Mouse (Mus musculus) urinary bladder, postnatal 36 days (tissue): ENCODE data around the gene Kif9.
A peak's percentile ranks its signal among the peaks of the same experiment; 100 is the strongest.

ENCODE experiments used
- DNase-seq, 2 experiments: peaks; one replicate each; pipeline ENCODE4 v3.0.0; 2022; ENCODE audit warnings: low spot score in 2 of 2, mixed read lengths in 1 of 2

Kif9 gene

DNA sequence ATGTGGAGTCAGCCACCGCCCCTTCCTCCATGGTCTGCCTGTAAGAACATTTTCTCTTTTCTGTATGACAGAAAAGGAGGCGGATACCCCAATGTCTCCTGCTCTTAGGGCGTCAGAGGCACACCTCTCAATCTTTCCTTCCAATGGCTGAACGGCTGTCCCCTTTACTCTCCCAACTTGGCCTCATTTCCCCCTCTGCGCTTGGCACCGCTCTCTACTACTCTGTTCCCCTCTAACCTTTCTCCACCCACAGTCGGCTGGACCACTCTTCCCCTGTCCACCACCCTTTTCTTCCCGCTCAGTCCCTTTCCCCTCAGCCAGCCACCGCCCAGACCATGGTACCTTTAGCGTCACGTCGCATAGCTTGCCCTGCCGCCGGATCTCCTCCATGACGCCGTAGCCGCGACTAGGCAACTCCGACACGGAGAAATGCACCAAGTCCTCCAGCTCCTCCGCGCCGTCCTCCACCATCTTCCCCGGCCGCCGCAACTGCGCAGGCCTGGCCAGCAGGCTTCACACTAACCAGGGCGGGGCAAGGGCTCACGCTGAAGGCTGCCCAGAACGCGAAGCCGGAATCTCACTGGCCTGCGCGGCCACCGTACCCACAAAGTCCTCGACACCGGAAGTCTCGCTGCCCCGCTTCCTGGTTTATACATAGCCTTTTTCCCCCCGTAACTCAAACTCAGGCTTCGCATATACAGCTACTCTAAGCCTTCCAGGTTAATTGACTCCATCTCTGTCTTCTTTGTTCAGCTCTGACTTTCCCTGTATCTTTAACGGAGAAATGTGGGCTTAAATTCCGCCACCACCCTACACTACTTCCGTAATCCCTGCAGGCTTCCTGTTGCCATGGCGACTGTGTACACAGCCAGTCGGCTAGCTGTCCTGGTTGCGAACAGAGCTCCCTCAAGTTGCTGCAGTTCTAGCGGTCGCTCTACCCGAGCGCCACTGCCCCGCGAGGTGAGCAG is at the start of gene Kif9, which contains the start of gene Klhl18:
Gene Kif9, plus strand, starts transcription at position 835 of the 968 bp plus-strand sequence.
Gene Klhl18, minus strand, starts transcription at position 571 of the 968 bp plus-strand sequence.
- peak; percentile 96 to 97 for DNase-seq

DNA sequence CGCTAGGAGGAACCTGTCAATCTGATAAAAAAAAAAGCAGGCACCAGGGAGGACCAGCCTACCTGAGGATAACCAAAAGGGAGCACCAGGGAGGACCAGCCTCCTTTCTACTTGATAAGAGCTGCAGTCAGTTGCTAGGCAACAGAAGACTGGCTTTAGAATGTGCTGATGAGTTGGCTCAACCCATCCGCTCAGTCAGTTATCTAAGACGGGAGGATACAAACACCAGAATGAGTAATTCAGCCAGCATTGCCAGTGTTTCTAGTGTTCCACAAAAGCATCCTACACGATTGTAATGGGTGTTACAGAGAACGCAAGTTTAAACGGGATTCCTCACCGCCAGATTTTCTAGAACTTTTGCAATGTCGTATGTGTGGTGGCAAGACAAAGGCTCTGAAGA is 45.5 kb upstream of the Kif9 start:
- DNase-seq, result no peak

DNA sequence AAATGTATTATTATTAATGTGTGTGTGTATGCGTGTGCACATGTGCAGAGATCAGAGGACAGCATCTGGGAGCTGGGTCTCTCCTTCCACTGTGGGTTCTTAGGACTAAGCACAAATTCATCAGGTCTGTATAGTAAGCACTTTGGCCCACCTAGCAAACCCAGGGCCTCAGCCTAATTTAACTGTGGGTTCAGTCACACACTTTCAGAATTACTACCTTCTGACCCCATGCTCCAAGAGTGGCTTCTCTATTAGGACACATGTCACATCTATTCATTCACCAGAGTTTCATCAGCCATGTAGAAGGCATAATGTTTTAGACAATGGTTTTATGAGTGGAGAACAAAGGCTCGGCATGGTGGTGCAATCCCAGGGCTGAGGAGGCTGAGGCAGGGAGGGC is 43.7 kb upstream of the Kif9 start:
- DNase-seq, result no peak

DNA sequence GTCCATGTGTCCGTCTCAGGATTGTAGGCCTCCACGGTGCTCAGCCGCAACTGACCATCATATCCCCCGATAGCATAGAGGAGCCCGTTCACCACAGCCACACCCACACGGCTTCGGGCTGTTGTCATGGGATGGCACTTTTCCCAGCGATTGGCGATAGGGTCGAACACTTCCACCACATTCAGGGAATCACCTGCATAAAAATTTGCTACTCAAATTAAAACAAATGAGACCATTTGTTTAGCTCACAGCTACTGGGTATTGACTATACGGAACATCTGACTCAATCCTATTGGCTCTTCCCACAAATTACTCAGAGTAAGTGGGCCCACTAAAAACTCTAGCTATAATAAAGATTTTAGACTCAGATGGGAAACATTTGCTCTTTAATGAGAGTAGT is 40.7 kb upstream of the Kif9 start:
- no peak for DNase-seq

DNA sequence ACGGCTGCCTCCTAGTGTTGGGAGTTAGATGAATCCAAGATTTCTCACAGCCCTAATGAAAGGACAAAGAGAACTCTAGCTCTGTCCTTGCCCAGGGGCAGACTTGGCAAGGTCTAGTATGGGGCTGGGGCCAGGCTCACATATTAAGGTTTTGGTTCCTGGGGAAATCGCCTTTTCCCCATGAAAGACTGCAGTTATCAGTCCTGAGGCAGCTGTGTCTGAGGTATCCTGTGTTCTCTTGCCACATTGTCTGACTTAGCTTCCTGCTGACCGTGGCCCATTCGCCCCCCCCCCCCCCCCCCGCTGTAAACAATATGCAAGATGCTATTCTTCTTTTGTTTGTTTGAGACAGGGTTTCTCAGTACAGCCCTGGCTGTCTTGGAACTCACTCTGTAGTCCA is 36.7 kb upstream of the Kif9 start:
- DNase-seq, result no peak

DNA sequence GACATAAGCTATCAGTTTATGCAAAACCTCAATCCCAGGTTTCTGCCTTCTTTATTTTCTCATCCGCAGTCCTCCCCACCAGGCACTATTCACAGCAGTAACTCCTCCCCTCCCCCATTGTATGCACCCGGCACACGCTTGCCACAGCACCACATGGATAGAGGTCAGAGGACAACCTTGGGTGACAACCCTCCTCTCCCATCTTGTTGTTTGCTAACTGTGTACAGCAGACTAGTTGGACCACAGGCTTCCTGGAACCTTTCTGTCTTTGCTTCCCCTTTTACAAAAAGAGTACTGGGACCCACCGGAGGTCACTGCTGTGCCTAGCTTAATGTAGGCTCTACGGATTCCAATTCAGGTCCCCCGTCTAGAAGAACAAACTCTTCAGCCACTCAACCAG is 36.2 kb upstream of the Kif9 start:
- no peak for DNase-seq

DNA sequence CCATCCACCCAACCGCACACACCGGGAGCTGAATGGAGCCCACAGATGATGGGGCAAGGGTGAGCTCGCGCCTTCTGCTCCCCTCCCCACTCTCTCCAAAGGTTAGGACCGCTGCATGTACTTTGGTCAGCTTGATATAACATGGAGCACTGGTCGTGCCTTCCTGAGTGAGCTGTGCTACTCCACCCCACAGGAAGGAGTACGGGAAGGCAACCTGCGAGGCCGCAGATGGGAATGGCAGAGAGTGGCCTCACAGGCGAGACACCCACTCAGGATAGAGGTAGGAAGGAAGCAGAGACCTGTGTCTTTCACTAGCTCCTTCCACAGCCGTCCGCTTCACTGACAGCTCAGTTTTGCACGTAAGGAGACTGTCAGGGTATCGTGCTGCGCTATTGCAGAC is 28.4 kb upstream of the Kif9 start:
- DNase-seq, result no peak

DNA sequence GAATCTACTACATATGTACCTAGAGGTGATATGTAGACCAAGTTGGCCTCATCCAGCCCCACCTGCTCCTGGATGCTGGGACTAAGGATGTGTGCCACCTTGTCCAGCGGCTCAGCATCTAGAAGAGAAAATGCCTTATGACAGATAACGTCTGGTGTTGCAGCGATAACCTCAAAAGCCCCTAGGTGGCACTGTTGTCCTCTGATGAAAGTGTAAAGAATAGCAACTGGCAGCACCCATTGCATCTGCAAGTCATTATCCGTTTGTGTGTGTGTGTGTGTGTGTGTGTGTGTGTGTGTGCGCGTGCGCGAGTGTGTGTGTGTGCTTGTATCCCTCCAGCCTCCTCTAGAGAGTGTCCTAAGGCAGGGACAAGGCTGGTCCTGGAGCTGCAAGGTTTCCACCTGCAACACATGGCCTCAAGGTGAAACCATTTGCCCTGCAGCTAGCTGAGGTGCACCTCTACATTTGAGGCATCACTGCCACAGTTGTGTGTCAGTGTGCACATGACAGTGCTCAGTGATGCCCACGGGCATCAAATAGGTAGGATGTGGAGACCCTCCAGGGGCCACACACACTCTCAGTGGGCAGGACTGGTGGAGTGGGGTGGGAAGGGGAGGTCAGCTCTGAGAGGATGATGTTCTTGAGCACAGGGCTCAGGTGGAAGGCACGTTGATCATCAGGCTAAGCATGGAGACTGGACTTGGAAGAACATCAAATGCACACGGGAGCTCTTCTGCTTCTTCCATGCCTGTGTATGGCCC is 27.7 kb upstream of the Kif9 start:
- peak; percentile 61 to 62 for DNase-seq

DNA sequence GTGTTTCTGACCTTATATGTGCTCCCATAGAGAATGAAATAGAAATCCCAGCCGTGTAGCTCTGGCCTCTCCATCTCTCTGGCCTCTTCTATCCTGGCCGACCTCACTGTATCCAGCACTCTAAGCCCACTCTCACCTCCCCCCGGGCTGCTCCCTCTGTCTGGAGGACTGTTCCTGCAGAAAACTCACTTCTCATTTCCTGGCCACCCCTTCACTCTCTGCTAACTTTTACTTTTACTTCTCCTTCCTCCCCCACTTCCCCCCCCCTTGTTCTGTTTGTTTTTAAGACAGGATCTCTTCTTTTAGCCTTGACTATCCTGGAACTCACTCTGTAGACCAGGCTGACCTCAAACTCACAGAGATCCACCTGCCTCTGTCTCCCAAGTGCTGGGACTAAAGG is 24.2 kb upstream of the Kif9 start:
- no peak for DNase-seq

DNA sequence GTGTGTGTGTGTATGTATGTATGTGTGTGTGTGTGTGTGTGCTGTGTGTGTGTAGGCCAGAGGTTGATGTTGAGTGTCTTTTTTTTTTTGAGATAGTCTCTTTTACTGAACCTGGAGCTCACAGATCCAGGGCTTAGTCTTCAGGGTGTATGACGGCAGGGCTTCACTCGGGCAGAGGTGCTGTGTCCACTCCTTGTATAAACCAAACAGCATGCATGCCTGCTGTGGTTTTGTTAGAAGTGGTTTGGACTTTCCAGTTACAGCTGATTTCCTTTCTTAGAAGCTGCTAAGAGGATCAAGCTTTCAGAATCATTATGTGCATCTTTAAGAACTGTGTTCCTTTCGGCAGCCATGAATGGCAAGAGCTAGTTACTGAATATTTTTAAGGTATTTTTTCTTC is 18.8 kb upstream of the Kif9 start:
- no peak for DNase-seq

DNA sequence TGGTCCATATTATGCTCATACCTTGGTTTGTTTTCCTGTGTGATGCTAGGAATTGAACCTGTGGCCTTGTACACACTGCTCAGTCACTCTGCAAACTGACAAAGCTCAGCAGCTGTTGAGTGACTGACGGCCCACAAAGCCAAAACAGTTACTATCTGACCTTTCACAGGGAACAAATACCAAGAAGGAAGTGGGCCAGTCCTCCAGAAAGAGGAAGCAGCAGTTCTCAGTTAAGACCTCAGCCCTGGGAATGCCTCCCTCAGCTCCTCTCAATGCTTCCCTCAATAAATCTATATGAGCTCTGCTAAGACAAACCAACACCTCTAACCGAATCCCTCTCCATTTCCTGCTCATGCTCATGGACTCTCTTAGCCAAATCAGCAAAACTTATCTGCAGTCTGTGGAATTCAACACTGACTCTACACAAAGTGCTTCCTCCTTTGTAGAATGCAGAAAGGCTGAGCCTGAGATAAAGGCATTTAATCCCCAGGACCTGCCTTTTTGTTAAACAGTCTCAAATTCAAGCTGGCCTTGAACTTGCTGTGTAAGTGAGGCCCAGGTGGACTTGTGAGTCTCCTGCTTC is 17.5 kb upstream of the Kif9 start:
- DNase-seq, result no peak

DNA sequence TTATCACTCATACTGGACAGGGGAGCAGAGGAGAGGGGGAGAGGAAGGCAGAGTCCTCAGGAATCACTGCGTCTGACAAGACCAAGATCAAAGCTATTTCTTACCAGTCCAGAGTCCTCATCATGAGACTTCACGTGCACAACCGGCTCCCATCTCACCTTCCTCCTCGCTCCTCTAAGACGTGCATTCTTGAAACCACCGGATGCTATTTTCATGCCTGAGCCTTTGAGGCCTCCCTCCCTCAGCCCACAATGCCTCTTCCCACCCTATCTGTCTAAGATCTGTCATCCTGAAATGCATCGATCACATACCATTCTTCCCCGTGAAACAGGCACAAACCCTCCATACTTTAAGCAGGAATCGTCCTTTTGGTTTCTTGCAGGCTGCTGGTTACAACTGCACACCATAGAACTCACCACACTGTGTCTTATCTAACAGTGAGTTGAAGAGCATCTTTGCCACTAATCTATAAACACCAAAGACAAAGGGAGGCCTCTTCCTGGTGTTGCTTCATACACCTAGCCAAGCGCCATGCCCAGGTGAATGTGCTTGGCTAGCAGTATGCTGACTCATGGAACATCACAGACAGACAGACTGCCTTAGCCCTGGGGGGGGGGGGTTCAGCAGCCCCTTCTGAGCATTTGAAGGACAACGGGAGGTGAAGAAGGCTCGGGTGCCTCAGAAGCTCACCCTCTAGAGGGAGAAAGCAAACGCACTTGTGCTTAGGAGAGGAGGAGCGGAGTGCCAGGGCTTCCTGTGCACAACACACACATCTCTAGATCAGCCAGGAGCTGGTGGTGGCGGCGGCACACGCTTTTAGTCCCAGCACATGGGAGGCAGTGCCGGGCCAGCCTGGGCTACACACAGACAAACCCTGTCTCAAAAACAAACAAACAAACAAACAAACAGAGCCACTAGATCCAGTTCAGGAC is 15.6 kb upstream of the Kif9 start:
- no peak for DNase-seq

DNA sequence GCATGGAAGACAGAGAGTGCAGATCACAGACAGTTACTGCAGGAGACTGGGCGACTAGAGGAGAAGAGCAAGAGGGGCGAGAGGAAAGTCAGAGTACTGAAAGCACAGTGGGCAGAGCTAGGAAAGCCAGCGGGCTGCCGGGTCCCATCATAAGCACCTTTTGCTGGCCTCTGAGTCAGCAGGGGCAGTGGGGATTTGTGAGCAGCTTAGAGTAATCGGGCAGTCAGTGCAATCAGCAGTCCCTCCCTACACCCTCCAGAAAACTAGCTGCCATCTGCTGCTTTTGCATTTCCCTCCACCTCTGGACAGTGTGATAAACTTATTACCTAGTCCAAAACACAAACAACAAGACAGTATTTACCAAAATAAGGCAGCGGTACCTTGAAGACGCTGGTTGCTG is 14.4 kb upstream of the Kif9 start:
- DNase-seq, result no peak

DNA sequence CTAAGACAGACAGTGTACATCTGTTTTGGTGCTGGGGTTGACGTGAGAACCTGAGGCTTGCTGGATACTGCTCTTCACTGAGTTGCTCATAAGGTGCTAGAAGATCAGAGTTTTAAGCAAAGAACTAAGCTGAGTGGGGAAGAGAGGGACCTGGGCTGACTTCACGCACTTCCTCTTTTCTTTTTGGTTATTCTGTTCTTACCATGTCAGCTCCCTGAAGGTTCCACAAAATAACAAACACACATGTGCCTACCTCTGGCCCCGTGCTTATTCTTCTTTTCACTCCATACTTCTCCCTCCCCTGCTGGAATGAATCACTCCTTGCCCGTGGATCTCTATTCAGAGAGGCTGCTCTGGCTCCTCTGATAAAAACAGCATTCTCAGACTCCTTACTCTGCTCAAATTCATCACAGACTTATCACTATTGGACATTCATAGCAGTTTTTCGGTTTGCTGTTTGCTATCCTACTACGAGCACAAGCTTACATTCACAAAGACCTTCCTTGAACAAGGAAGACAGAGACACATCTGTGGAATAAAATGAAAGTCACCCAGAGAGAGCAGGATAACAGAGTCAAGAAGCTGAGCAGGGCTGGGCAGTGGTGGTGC is 12.7 kb upstream of the Kif9 start:
- DNase-seq, result no peak

DNA sequence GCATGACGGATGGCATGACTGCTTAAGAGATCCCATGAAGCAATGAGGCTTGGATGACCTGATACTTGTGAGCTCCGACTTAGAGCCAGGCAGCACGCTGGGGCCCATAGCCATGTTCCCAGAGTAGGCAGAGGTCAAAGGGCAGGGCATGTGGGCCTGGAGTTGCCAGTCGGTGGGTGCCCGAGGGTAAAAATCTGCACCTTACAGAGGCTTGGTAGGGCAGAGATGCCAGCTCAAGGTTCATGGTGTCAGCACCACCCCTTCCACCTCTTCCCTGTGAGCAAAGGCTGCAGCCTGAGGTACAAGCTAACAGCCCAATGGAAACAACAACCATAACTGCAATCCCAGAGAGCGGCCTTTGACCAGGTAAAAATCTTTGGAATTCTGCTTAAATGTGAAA is 11.4 kb upstream of the Kif9 start:
- DNase-seq, result no peak

DNA sequence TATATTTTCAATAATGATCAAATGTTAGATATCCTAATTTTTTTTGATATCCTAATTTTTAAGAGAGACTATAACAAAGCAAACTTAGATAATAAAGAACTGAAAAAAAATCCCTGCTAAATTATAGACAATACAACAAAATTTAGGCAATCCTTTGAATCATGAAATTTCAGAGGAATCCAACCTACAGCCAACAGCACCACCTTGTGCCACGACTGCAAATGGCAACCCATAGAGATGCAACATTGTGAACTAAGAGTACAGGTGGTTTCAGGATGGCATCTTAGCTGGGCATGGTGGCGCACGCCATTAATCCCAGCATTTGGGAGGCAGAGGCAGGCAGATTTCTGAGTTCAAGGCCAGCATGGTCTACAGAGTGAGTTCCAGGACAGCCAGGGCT is 10.6 kb upstream of the Kif9 start:
- no peak for DNase-seq

DNA sequence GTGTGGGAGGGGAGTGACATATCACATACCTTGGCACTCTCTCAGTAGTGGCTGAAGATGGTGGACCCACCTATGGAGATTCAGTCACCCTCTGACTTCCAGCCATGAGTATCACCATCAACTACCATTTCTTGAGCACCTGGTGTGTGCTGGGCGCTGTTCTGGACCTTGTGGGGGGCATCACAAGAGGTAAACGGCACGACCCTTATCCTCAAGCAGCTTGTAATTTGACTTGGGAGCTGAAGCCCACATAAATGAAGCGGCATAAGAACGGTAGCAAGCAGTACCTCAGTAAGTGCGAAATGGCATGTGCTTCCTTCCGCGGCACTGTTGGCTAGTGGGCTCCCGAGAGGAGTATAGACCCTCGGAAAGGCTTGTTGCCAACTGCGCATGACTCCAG is 1.2 kb downstream of the Kif9 start:
- DNase-seq, result no peak

DNA sequence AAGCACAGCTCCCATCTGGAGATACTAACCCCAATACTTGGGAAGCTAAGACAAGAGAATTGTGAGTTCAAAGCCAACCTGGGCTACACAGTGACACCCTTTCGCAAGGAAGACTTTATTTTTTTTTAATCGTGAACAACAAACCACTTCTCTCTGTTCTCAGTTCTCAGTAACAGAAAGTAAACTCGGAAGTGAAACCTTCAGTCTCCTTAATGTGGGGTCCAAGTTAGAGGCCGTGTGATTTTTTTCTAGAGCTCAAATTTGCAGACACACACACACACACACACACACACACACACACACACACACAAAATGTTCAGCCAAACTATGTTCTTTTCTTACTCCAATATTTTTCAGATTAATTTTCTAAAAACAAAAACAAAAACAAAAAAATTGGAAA is 1.9 kb downstream of the Kif9 start:
- DNase-seq, result no peak

DNA sequence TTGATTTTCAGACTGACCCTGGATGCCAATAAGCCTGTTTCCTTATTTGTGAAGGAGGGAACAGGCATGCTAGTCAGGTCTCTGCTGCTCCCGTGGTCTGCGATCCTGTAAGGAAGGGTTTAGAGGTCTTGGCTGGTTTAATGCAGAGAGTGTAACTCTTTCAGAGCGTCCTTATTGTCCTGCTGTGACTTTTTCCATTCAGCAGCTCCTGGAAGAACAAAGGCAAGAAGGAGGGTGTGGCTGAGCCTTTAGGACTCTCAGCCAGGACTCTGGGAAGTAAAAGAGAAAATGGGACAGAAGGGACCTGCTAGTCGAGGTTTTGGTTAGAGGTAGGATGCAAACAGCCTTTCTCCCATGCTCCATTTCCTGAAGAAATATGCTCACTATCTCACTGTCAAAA is 12.1 kb downstream of the Kif9 start:
- no peak for DNase-seq

DNA sequence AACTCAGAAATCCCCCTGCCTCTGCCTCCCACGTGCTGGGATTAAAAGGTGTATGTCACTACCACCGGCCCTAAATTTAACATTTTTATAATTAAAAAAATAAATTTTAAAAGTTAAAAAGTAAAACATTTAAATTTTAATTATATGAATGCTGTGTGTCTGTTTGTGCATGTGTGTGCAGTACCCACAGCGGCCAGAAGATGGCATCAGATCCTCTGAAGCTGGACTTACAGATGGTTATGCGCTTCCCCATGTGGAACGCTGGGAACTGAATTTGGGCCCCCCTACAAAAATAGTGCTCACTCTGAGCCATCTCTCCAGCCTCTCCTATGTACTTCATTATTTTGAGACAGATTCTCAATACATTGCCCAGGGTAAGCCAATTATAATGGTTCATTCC is 14.2 kb downstream of the Kif9 start:
- no peak for DNase-seq

DNA sequence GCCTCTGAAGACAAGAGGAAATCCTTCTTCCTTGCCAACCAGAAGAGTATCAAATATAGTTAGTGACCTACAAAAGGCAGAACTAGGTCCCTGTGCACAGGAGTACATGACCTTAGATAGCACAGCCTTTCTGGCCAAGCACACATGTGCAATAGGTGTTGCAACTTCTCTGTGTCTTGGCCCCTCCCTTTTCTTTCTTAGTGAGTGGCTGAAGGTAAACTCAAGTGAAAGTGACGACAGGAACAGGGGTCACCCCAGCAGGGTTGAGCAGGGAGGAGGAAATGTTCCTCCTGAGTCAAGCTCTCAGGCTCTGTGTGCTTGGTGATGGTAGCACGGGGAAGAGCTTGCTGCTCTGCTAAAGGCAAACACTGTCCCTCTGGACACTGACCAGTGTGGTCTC is 49.0 kb downstream of the Kif9 start:
- DNase-seq, result peak in 1 of 2 experiments; percentile 16
